Mouse (Mus musculus): ENCODE data around the gene Treml1. TPM values are rescaled to one million over a fixed set of nuclear protein-coding genes. Genes with fewer than 3 reads are reported as not detected.
"Not testable (repeated sequence)": the region's sequence is repeated elsewhere in the genome, so short reads cannot be mapped to it uniquely, and the experiment has no call there.

Gene Treml1
- polyA plus RNA-seq (2014; fragmentation: Nextera tagmentation; extraction: Ambion mirVana): 0.22 and 0.42 TPM in 2 replicates

DNA sequence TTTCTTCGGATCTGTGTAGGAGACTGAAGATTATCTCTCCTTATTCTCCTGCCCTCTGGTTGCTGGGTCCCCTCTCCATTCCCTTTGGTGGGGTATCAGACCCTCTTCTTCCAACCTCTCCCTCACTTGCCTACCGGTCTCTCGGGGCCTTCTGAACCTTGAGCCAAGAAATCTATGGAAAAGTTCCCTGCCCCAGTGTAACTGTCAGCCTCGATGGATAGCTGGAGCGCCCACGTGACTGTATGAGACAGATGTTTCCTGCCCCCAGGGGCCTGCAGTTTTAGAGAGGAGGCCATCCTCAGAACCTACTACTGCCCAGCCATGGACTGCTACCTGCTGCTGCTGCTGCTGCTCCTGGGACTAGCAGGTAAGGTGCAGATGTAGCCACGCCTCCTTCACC is at the start of gene Treml1:
TSS of gene Treml1 (plus strand) at position 301 of the 400 bp plus-strand sequence.
- Histone ChIP-seq H3K27ac (ENCODE audit: low read depth, low read length) (no peak within 1 kb of the TSS), H3K27me3 (replicated peaks; ENCODE audit: control insufficient read depth, insufficient read depth, low read length) (no peaks in the 10 kb centered on the region), H3K9ac (ENCODE audit: low read length) (no peak within 1 kb of the TSS), H3K36me3 (ENCODE audit: control insufficient read depth, insufficient read depth, low read length) (no peaks in the 10 kb centered on the region), H3K4me3 (ENCODE audit: low read depth, low read length) (no peak within 1 kb of the TSS), H3K9me3 (replicated peaks; ENCODE audit: control insufficient read depth, low read length) (no peaks in the 10 kb centered on the region), H3K4me1 (ENCODE audit: control insufficient read depth, insufficient read depth, low read length) (no peaks in the 10 kb centered on the region), H3K4me2 (ENCODE audit: low read length) (no peak within 1 kb of the TSS)
- DNase-seq (ENCODE audit: low spot score) (no peak), ATAC-seq (no peak)
- WGBS: 87% methylated on average over 7 of the region's 7 CpGs

DNA sequence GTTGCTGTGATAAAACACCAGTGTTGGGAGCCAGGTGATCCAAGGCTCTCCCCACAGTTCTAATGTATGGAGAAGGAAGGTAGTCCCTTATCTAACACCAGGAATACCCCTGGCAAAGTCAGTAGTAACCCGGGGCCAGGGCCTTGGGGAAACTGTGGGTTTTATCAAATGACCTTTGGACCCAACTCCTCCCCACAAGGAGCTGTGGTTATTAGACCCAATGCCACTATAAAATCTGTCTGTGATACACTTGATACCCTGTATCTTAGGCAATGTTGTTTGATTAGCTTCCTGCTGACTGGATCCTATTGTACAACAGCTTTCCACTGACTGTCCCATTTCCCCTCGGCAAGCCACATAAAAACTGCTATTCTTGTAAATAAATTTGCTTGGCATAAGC is 47.6 kb upstream of the Treml1 start:
- no peak overlapping the region for H3K4me2 ChIP-seq (ENCODE audit: low read length)
- 85% methylated on average over 2 of the region's 2 CpGs for WGBS
- no peak overlapping the region for H3K4me3 ChIP-seq (ENCODE audit: low read depth, low read length)
- no peak overlapping the region for H3K9ac ChIP-seq (ENCODE audit: low read length)
- no peaks in the 10 kb centered on the region for H3K27me3 ChIP-seq (replicated peaks; ENCODE audit: control insufficient read depth, insufficient read depth, low read length)
- no peak for ATAC-seq
- no peak for DNase-seq (ENCODE audit: low spot score)
- H3K27ac ChIP-seq (ENCODE audit: low read depth, low read length): no peak overlapping the region
- no peaks in the 10 kb centered on the region for H3K9me3 ChIP-seq (replicated peaks; ENCODE audit: control insufficient read depth, low read length)
- H3K4me1 ChIP-seq (ENCODE audit: control insufficient read depth, insufficient read depth, low read length): no peaks in the 10 kb centered on the region
- H3K36me3 ChIP-seq (ENCODE audit: control insufficient read depth, insufficient read depth, low read length): no peaks in the 10 kb centered on the region

- not testable (repeated sequence) for H3K27me3 ChIP-seq (replicated peaks; ENCODE audit: control insufficient read depth, insufficient read depth, low read length); H3K4me3 ChIP-seq (ENCODE audit: low read depth, low read length); H3K9ac ChIP-seq (ENCODE audit: low read length); H3K27ac ChIP-seq (ENCODE audit: low read depth, low read length); DNase-seq (ENCODE audit: low spot score); ATAC-seq; H3K36me3 ChIP-seq (ENCODE audit: control insufficient read depth, insufficient read depth, low read length); H3K4me1 ChIP-seq (ENCODE audit: control insufficient read depth, insufficient read depth, low read length); H3K4me2 ChIP-seq (ENCODE audit: low read length); H3K9me3 ChIP-seq (replicated peaks; ENCODE audit: control insufficient read depth, low read length)
- WGBS: 89% methylated on average over 3 of the region's 3 CpGs
Observed at GRCm38 (mm10) chr17:48315905-48316579, 43.7 kb upstream of the Treml1 start, which contains the start of gene B430306N03Rik. Gene B430306N03Rik (plus strand): TSS chr17:48316141.

- DNase-seq (ENCODE audit: low spot score) (no peak), ATAC-seq (no peak)
- no peak overlapping the region for H3K4me2 ChIP-seq (ENCODE audit: low read length)
- H3K4me3 ChIP-seq (ENCODE audit: low read depth, low read length): no peak overlapping the region
- H3K27me3 ChIP-seq (replicated peaks; ENCODE audit: control insufficient read depth, insufficient read depth, low read length): no peaks in the 10 kb centered on the region
- H3K4me1 ChIP-seq (ENCODE audit: control insufficient read depth, insufficient read depth, low read length): no peaks in the 10 kb centered on the region
- H3K9ac ChIP-seq (ENCODE audit: low read length): no peak overlapping the region
- 92% methylated on average over 1 of the region's 1 CpGs for WGBS
- no peaks in the 10 kb centered on the region for H3K36me3 ChIP-seq (ENCODE audit: control insufficient read depth, insufficient read depth, low read length)
- H3K9me3 ChIP-seq (replicated peaks; ENCODE audit: control insufficient read depth, low read length): no peaks in the 10 kb centered on the region
- H3K27ac ChIP-seq (ENCODE audit: low read depth, low read length): no peak overlapping the region
Observed at GRCm38 (mm10) chr17:48318686-48319085, 41.0 kb upstream of the Treml1 start.

GRCm38 (mm10) chr17:48321279-48321678 is 38.4 kb upstream of the Treml1 start:
- Histone ChIP-seq H3K27me3 (replicated peaks; ENCODE audit: control insufficient read depth, insufficient read depth, low read length) (no peaks in the 10 kb centered on the region), H3K9ac (ENCODE audit: low read length) (no peak overlapping the region), H3K4me1 (ENCODE audit: control insufficient read depth, insufficient read depth, low read length) (no peaks in the 10 kb centered on the region), H3K4me2 (ENCODE audit: low read length) (no peak overlapping the region), H3K9me3 (replicated peaks; ENCODE audit: control insufficient read depth, low read length) (no peaks in the 10 kb centered on the region), H3K27ac (ENCODE audit: low read depth, low read length) (no peak overlapping the region), H3K36me3 (ENCODE audit: control insufficient read depth, insufficient read depth, low read length) (no peaks in the 10 kb centered on the region), H3K4me3 (ENCODE audit: low read depth, low read length) (no peak overlapping the region)
- WGBS: 75% methylated on average over 2 of the region's 2 CpGs
- DNase-seq (ENCODE audit: low spot score) (no peak), ATAC-seq (no peak)

DNA sequence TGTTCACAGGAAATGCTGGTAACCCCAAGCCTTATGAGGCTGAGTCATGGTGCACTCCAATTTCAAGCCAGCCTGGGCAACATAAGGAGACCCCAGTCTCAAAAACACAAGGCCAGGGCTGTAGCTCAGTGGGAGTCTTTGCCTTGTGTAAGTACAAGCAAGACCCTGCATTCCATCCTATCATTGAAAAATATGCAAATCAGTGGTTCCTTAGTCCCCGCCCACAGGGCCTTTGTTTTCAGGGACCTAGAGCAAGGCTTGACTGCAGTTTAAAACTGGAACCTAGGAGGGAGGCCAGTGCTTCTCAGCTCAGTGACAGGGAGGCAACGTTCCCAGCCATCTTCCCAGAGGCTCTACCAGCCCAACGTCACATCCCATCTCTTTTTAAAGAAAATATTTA is 36.5 kb upstream of the Treml1 start:
- no peak overlapping the region for H3K4me2 ChIP-seq (ENCODE audit: low read length)
- no peaks in the 10 kb centered on the region for H3K36me3 ChIP-seq (ENCODE audit: control insufficient read depth, insufficient read depth, low read length)
- H3K27ac ChIP-seq (ENCODE audit: low read depth, low read length): no peak overlapping the region
- no peak overlapping the region for H3K4me3 ChIP-seq (ENCODE audit: low read depth, low read length)
- DNase-seq (ENCODE audit: low spot score): no peak
- no peak overlapping the region for H3K9ac ChIP-seq (ENCODE audit: low read length)
- H3K27me3 ChIP-seq (replicated peaks; ENCODE audit: control insufficient read depth, insufficient read depth, low read length): no peaks in the 10 kb centered on the region
- 52% methylated on average over 3 of the region's 3 CpGs for WGBS
- ATAC-seq: no peak
- H3K9me3 ChIP-seq (replicated peaks; ENCODE audit: control insufficient read depth, low read length): no peaks in the 10 kb centered on the region
- no peaks in the 10 kb centered on the region for H3K4me1 ChIP-seq (ENCODE audit: control insufficient read depth, insufficient read depth, low read length)

GRCm38 (mm10) chr17:48324258-48324657 is 35.5 kb upstream of the Treml1 start:
- 92% methylated on average over 5 of the region's 5 CpGs for WGBS
- no peak overlapping the region for H3K4me2 ChIP-seq (ENCODE audit: low read length)
- DNase-seq (ENCODE audit: low spot score) (no peak), ATAC-seq (no peak)
- H3K9ac ChIP-seq (ENCODE audit: low read length): no peak overlapping the region
- H3K27me3 ChIP-seq (replicated peaks; ENCODE audit: control insufficient read depth, insufficient read depth, low read length): no peaks in the 10 kb centered on the region
- no peak overlapping the region for H3K4me3 ChIP-seq (ENCODE audit: low read depth, low read length)
- H3K4me1 ChIP-seq (ENCODE audit: control insufficient read depth, insufficient read depth, low read length): no peaks in the 10 kb centered on the region
- H3K27ac ChIP-seq (ENCODE audit: low read depth, low read length): no peak overlapping the region
- no peaks in the 10 kb centered on the region for H3K9me3 ChIP-seq (replicated peaks; ENCODE audit: control insufficient read depth, low read length)
- H3K36me3 ChIP-seq (ENCODE audit: control insufficient read depth, insufficient read depth, low read length): no peaks in the 10 kb centered on the region

- ATAC-seq (no peak), DNase-seq (ENCODE audit: low spot score) (no peak)
- no peaks in the 10 kb centered on the region for H3K27me3 ChIP-seq (replicated peaks; ENCODE audit: control insufficient read depth, insufficient read depth, low read length)
- no peaks in the 10 kb centered on the region for H3K4me1 ChIP-seq (ENCODE audit: control insufficient read depth, insufficient read depth, low read length)
- no peak overlapping the region for H3K27ac ChIP-seq (ENCODE audit: low read depth, low read length)
- no peak overlapping the region for H3K4me3 ChIP-seq (ENCODE audit: low read depth, low read length)
- H3K36me3 ChIP-seq (ENCODE audit: control insufficient read depth, insufficient read depth, low read length): no peaks in the 10 kb centered on the region
- no peaks in the 10 kb centered on the region for H3K9me3 ChIP-seq (replicated peaks; ENCODE audit: control insufficient read depth, low read length)
- 94% methylated on average over 6 of the region's 6 CpGs for WGBS
- no peak overlapping the region for H3K9ac ChIP-seq (ENCODE audit: low read length)
- no peak overlapping the region for H3K4me2 ChIP-seq (ENCODE audit: low read length)
Observed at GRCm38 (mm10) chr17:48325093-48325492, 34.6 kb upstream of the Treml1 start.

GRCm38 (mm10) chr17:48325638-48326037 is 34.1 kb upstream of the Treml1 start:
- no peak overlapping the region for H3K4me2 ChIP-seq (ENCODE audit: low read length)
- H3K27me3 ChIP-seq (replicated peaks; ENCODE audit: control insufficient read depth, insufficient read depth, low read length): no peaks in the 10 kb centered on the region
- WGBS: 92% methylated on average over 11 of the region's 11 CpGs
- ATAC-seq (no peak), DNase-seq (ENCODE audit: low spot score) (no peak)
- no peak overlapping the region for H3K9ac ChIP-seq (ENCODE audit: low read length)
- no peak overlapping the region for H3K27ac ChIP-seq (ENCODE audit: low read depth, low read length)
- no peaks in the 10 kb centered on the region for H3K36me3 ChIP-seq (ENCODE audit: control insufficient read depth, insufficient read depth, low read length)
- no peak overlapping the region for H3K4me3 ChIP-seq (ENCODE audit: low read depth, low read length)
- H3K9me3 ChIP-seq (replicated peaks; ENCODE audit: control insufficient read depth, low read length): no peaks in the 10 kb centered on the region
- H3K4me1 ChIP-seq (ENCODE audit: control insufficient read depth, insufficient read depth, low read length): no peaks in the 10 kb centered on the region

Data from forebrain, embryonic 14.5 days (tissue).